Mouse (Mus musculus) stomach, postnatal 0 days (tissue): Measurements from ENCODE around the gene Gm49416.
"Not testable (repeated sequence)": the region's sequence is repeated elsewhere in the genome, so short reads cannot be mapped to it uniquely, and the experiment has no call there.

Experiments
- CTCF ChIP-seq: IDR thresholded peaks from 2 replicates; pipeline ENCODE4 v1.5.1; 2016; ENCODE audit warnings: antibody characterized with exemption, low read depth, mild to moderate bottlenecking, moderate library complexity
- EP300 ChIP-seq: optimal IDR thresholded peaks from 2 replicates; pipeline ENCODE3; 2016; ENCODE audit warnings: antibody characterized with exemption

DNA sequence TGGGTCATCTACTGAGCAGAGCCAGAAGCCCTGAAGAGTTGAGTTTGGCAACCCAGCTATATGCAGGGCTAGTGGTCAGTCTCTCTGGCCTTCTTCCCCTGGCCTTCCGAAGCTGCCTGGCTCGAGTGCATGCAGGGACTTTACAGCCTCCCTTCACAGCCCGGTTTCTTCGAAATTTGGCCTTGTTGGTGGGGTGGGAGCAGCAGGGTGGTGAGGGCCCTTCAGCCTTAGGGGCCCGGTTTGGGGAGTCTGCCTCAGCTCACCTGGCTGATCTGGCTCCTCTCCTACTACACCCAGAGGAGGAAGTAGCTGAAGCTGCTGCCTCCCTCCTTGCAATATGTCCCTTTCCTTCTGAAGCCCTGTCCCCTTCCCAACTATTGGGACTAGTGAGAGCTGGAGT, 7.5 kb downstream of the Gm49416 start:
- TF ChIP-seq CTCF, EP300: not testable (repeated sequence)
